Mouse (Mus musculus) megakaryocyte, embryonic 14.5 days (primary cell): Measurements from ENCODE around the gene Gm5965.

Experiments used
- FLI1 ChIP-seq: IDR thresholded peaks from 2 replicates; pipeline ENCODE4 v1.6.1; 2012; ENCODE audit warnings: low read length, inconsistent platforms, mixed read lengths
- GATA1 ChIP-seq: IDR thresholded peaks from 3 replicates; pipeline ENCODE4 v1.6.1; 2012; ENCODE audit warnings: mixed read lengths, low read length, inconsistent platforms, borderline replicate concordance

DNA sequence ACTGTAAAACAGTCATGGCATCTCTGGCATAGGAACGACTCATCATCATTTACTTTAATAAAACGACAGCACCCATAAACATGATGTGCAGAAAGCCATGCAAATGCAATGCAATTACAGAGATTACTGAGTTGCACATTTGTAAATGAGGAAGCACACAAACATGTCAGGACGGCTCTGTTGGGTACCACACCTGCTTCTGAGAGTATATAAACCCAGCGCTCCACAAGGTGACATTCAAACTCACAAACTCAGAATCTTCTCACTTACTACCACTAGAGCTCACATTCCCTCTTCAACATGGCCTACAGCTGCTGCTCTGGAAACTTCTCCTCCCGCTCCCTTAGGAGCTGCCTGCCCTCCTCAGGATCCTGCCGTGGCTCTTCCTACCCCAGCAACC is at the start of gene Gm5965:
- no peak for TF ChIP-seq GATA1
- no peak for TF ChIP-seq FLI1
